ENCODE assay signal across 8 mouse cellular contexts in the genomic region with DNA sequence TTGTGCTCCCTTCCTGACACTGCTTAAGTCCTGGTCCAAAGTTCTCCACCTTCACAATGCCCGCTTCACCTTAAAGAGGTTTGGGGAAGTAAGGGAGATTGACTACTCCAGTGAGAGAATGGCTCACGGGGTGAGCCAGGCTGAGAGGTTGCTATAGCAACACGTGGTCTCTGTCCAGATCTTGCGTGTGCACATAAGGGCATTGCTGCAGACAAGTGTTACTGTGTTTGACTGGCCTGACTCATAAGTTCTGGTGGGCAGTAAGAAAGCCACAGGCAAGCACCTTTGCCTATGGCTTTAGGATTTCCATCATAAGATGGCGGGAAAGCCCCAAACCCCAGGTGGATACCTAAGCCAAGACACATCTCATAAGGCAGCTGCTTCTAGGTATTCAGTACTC.
"Had no signal": no experiment of that assay in that cellular context is flagged by ENCODE, and none has a peak within 500 bp of the region (broad histone marks: within the 10 kb centered on the region; RNA-seq: fewer than 3 reads in every experiment).

No protein-coding gene starts in this region.

- DNase-seq: kidney, postnatal 10 days; kidney, postnatal 4 days; lung, adult 2 months; lung, postnatal 14 days; right cerebral cortex, postnatal 4 days; spleen, adult 18-20 months; thymus, adult 18-20 months; thymus, postnatal 14 days had no signal
